Mouse (Mus musculus) hindbrain, embryonic 14.5 days (tissue): ENCODE measurements around the gene Tmtc2. TPM values are rescaled to one million over a fixed set of nuclear protein-coding genes. Genes with fewer than 3 reads are reported as not detected.

Experiments used
- ATAC-seq: fragments of 200-750 bp; cut with Nextera tagmentation; 2 replicates; pipeline ENCODE4 v1.8.0; 2017; ENCODE audit warnings: moderate number of reproducible peaks, mild to moderate bottlenecking, moderate TSS enrichment, moderate library complexity; ENCODE audit not compliant: low FRiP score
- DNase-seq: peaks from one replicate; pipeline ENCODE4 v3.0.0-alpha.2; 2015; ENCODE audit warnings: low spot score
- H3K27ac ChIP-seq: fragments of 300-500 bp; sonication (generic); 2 replicates; pipeline ENCODE4 v1.5.1; 2014; ENCODE audit warnings: mild to moderate bottlenecking, moderate library complexity
- H3K27me3 ChIP-seq: fragments of 300-500 bp; sonication (generic); 2 replicates; pipeline ENCODE4 v1.6.1; 2014; ENCODE audit warnings: mild to moderate bottlenecking, low read length, mixed read lengths; ENCODE audit not compliant: control insufficient read depth, insufficient read depth
- H3K36me3 ChIP-seq: fragments of 300-500 bp; sonication (generic); replicated peaks from 2 replicates; pipeline ENCODE4 v1.6.1; 2014; ENCODE audit not compliant: control insufficient read depth, insufficient read depth
- H3K4me1 ChIP-seq: fragments of 300-500 bp; sonication (generic); replicated peaks from 2 replicates; pipeline ENCODE4 v1.6.1; 2014; ENCODE audit warnings: antibody characterized with exemption, low read length, mixed read lengths; ENCODE audit not compliant: control insufficient read depth, insufficient read depth
- H3K4me2 ChIP-seq: fragments of 300-500 bp; sonication (generic); replicated peaks from 2 replicates; pipeline ENCODE4 v1.6.1; 2014; ENCODE audit warnings: mild to moderate bottlenecking, moderate library complexity
- H3K4me3 ChIP-seq: fragments of 300-500 bp; sonication (generic); replicated peaks from 2 replicates; pipeline ENCODE4 v1.5.1; 2014; ENCODE audit warnings: mild to moderate bottlenecking, low read length
- H3K9ac ChIP-seq: fragments of 300-500 bp; sonication (generic); 2 replicates; pipeline ENCODE4 v1.6.1; 2014
- H3K9me3 ChIP-seq: fragments of 300-500 bp; sonication (generic); 2 replicates; pipeline ENCODE4 v1.6.1; 2016; ENCODE audit warnings: low read length; ENCODE audit not compliant: control insufficient read depth
- WGBS: fragments of 180-500 bp; shearing (Covaris S2); extraction: QIAGEN DNeasy Blood & Tissue Kit; methylation state at CpG from one replicate; pipeline ENCODE4 v1.1.7; 2014; 5-methylcytosine and 5-hydroxymethylcytosine counted together
- polyA plus RNA-seq: library from polyadenylated mRNA; unstranded; fragments of >200 nt; fragmentation: Nextera tagmentation; extraction: Ambion mirVana; gene quantifications from 2 replicates; pipeline ENCODE4 v1.2.1, GENCODE M21; 2014

Tmtc2 gene
- polyA plus RNA-seq, 1 experiment from 2014 or later, result 7.3 TPM

GRCm38 (mm10) chr10:105323646-105324192 is 250.5 kb downstream of the Tmtc2 start:
- Histone ChIP-seq H3K4me1 (0 out of 2 replicates have a peak, but pooled peaks cover 3% of the 10 kb centered on the region), H3K9me3 (peaks cover 6% of the 10 kb centered on the region), H3K4me3 (no peak overlapping the region), H3K9ac (no peak overlapping the region), H3K27ac (no peak overlapping the region), H3K27me3 (no peaks in the 10 kb centered on the region), H3K36me3 (peaks cover 10% of the 10 kb centered on the region), H3K4me2 (no peak overlapping the region)
- ATAC-seq (no peak), DNase-seq (no peak)
- 78% methylated on average over 4 of the region's 4 CpGs for WGBS

GRCm38 (mm10) chr10:105319299-105320057 is 254.8 kb downstream of the Tmtc2 start:
- Histone ChIP-seq H3K27me3 (no peaks in the 10 kb centered on the region), H3K27ac (no peak overlapping the region; the same call in 1 of the 2 replicates), H3K9me3 (peaks cover 6% of the 10 kb centered on the region), H3K9ac (no peak overlapping the region), H3K4me3 (no peak overlapping the region), H3K4me2 (no peak overlapping the region), H3K36me3 (peaks cover 10% of the 10 kb centered on the region), H3K4me1 (0 out of 2 replicates have a peak, but pooled peaks cover 3% of the 10 kb centered on the region)
- DNase-seq (no peak), ATAC-seq (peak; percentile 61; the same call in 1 of the 2 replicates)
- 39% methylated on average over 3 of the region's 3 CpGs for WGBS

- no peaks in the 10 kb centered on the region for H3K27me3 ChIP-seq
- H3K9ac ChIP-seq, result no peak overlapping the region
- H3K4me2 ChIP-seq, result no peak overlapping the region
- H3K36me3 ChIP-seq, result peaks cover 10% of the 10 kb centered on the region
- peaks cover 6% of the 10 kb centered on the region for H3K9me3 ChIP-seq
- 0 out of 2 replicates have a peak, but pooled peaks cover 2% of the 10 kb centered on the region for H3K4me1 ChIP-seq
- WGBS, result 23% methylated on average over 2 of the region's 2 CpGs
- DNase-seq (no peak), ATAC-seq (peak; percentile 70; the same call in 1 of the 2 replicates)
- H3K4me3 ChIP-seq, result no peak overlapping the region
- H3K27ac ChIP-seq, result no peak overlapping the region; the same call in 1 of the 2 replicates
Observed at GRCm38 (mm10) chr10:105318869-105319268, 255.4 kb downstream of the Tmtc2 start.

- DNase-seq (no peak), ATAC-seq (no peak)
- H3K36me3 ChIP-seq, result no peaks in the 10 kb centered on the region
- H3K4me2 ChIP-seq, result no peak overlapping the region
- no peak overlapping the region for H3K4me3 ChIP-seq
- no peaks in the 10 kb centered on the region for H3K4me1 ChIP-seq
- H3K27me3 ChIP-seq, result no peaks in the 10 kb centered on the region
- no peak overlapping the region for H3K27ac ChIP-seq
- H3K9ac ChIP-seq, result no peak overlapping the region
- no peaks in the 10 kb centered on the region for H3K9me3 ChIP-seq
- 85% methylated on average over 5 of the region's 5 CpGs for WGBS
Observed at GRCm38 (mm10) chr10:105312986-105313385, 261.3 kb downstream of the Tmtc2 start.

- no peak overlapping the region for H3K27ac ChIP-seq
- DNase-seq (no peak), ATAC-seq (no peak)
- no peak overlapping the region for H3K4me3 ChIP-seq
- no peaks in the 10 kb centered on the region for H3K27me3 ChIP-seq
- H3K4me1 ChIP-seq, result no peaks in the 10 kb centered on the region
- no peak overlapping the region for H3K9ac ChIP-seq
- 71% methylated on average over 3 of the region's 3 CpGs for WGBS
- no peaks in the 10 kb centered on the region for H3K36me3 ChIP-seq
- H3K9me3 ChIP-seq, result no peaks in the 10 kb centered on the region
- H3K4me2 ChIP-seq, result no peak overlapping the region
Observed at GRCm38 (mm10) chr10:105297560-105297959, 276.7 kb downstream of the Tmtc2 start.

GRCm38 (mm10) chr10:105292961-105293360 is 281.3 kb downstream of the Tmtc2 start:
- no peak overlapping the region for H3K4me3 ChIP-seq
- no peaks in the 10 kb centered on the region for H3K4me1 ChIP-seq
- H3K27me3 ChIP-seq, result no peaks in the 10 kb centered on the region
- no peak overlapping the region for H3K27ac ChIP-seq
- no peak for ATAC-seq
- no peak overlapping the region for H3K9ac ChIP-seq
- no peak overlapping the region for H3K4me2 ChIP-seq
- H3K9me3 ChIP-seq, result no peaks in the 10 kb centered on the region
- WGBS, result 91% methylated on average over 1 of the region's 1 CpGs
- no peaks in the 10 kb centered on the region for H3K36me3 ChIP-seq
- DNase-seq, result no peak

GRCm38 (mm10) chr10:105288472-105288871 is 285.8 kb downstream of the Tmtc2 start:
- Histone ChIP-seq H3K9me3 (no peaks in the 10 kb centered on the region), H3K4me2 (no peak overlapping the region), H3K4me1 (no peaks in the 10 kb centered on the region), H3K27me3 (no peaks in the 10 kb centered on the region), H3K36me3 (no peaks in the 10 kb centered on the region), H3K4me3 (no peak overlapping the region), H3K27ac (no peak overlapping the region), H3K9ac (no peak overlapping the region)
- no peak for DNase-seq
- no peak for ATAC-seq
- WGBS, result 72% methylated on average over 2 of the region's 2 CpGs

GRCm38 (mm10) chr10:105287575-105287974 is 286.7 kb downstream of the Tmtc2 start:
- DNase-seq (no peak), ATAC-seq (no peak)
- no peaks in the 10 kb centered on the region for H3K4me1 ChIP-seq
- WGBS, result 82% methylated on average over 3 of the region's 3 CpGs
- H3K27ac ChIP-seq, result no peak overlapping the region
- H3K36me3 ChIP-seq, result no peaks in the 10 kb centered on the region
- H3K4me2 ChIP-seq, result no peak overlapping the region
- no peak overlapping the region for H3K9ac ChIP-seq
- H3K4me3 ChIP-seq, result no peak overlapping the region
- H3K27me3 ChIP-seq, result no peaks in the 10 kb centered on the region
- no peaks in the 10 kb centered on the region for H3K9me3 ChIP-seq

- no peaks in the 10 kb centered on the region for H3K4me1 ChIP-seq
- no peak for ATAC-seq
- H3K9me3 ChIP-seq, result no peaks in the 10 kb centered on the region
- H3K4me3 ChIP-seq, result no peak overlapping the region
- 83% methylated on average over 7 of the region's 7 CpGs for WGBS
- H3K36me3 ChIP-seq, result no peaks in the 10 kb centered on the region
- no peak overlapping the region for H3K4me2 ChIP-seq
- H3K9ac ChIP-seq, result no peak overlapping the region
- no peak for DNase-seq
- no peaks in the 10 kb centered on the region for H3K27me3 ChIP-seq
- no peak overlapping the region for H3K27ac ChIP-seq
Observed at GRCm38 (mm10) chr10:105287064-105287463, 287.2 kb downstream of the Tmtc2 start.
